Mouse (Mus musculus) skeletal muscle tissue, postnatal 0 days (tissue): ENCODE data around the gene Pnldc1. TPM values are rescaled to one million over a fixed set of nuclear protein-coding genes. Genes with fewer than 3 reads are reported as not detected.

Experiments used
- microRNA-seq, 2 experiments: library from miRNA; unstranded; fragments of <30 nt; microRNA quantifications; one replicate each; pipeline ENCODE4; 2016
- polyA plus RNA-seq: library from polyadenylated mRNA; unstranded; fragments of >200 nt; fragmentation: Nextera tagmentation; extraction: Ambion mirVana; gene quantifications from 2 replicates; pipeline ENCODE4 v1.2.1, GENCODE M21; 2015

The Pnldc1 gene
- polyA plus RNA-seq, result 0.24 and 0.65 TPM in 2 replicates

GRCm38 (mm10) chr17:12909361-12910280, at the start of gene Pnldc1:
Gene Pnldc1, minus strand, starts transcription at chr17:12910230.

GRCm38 (mm10) chr17:12940151-12940805, 30.2 kb upstream of the Pnldc1 start, which contains the start of gene Acat3:
Gene Acat3, minus strand, starts transcription at chr17:12940600.

GRCm38 (mm10) chr17:12915881-12916583, 6.0 kb upstream of the Pnldc1 start, which contains the start of gene Mrpl18:
Gene Mrpl18, minus strand, starts transcription at chr17:12916345.

GRCm38 (mm10) chr17:12915488-12915880, 5.5 kb upstream of the Pnldc1 start, which contains the start of gene Tcp1:
Gene Tcp1, plus strand, starts transcription at chr17:12915701.

GRCm38 (mm10) chr17:12875734-12876133, 34.3 kb downstream of the Pnldc1 start, which contains the start of gene Mrgprh:
Gene Mrgprh, plus strand, starts transcription at chr17:12876034.

GRCm38 (mm10) chr17:12868043-12868442, 42.0 kb downstream of the Pnldc1 start, which contains the start of gene Mas1:
Gene Mas1, minus strand, starts transcription at chr17:12868143.

Small RNA genes within 50 kb of the gene (microRNA-seq; reads per million reads assigned to microRNA genes)
- gene Gm24085, result 0 reads per million in 2 experiments

Other genes starting within 250 kb of the Pnldc1 start
- not detected in 2 replicates for gene Slc22a1, start 234.4 kb downstream of the Pnldc1 start, polyA plus RNA-seq
- gene Igf2r, start 140.6 kb downstream of the Pnldc1 start, polyA plus RNA-seq, result 28.6 and 35.2 TPM in 2 replicates
- gene Mas1, start 42.1 kb downstream of the Pnldc1 start, polyA plus RNA-seq, result 0.62 and 0.89 TPM in 2 replicates
- gene Mrgprh, start 34.2 kb downstream of the Pnldc1 start, polyA plus RNA-seq, result 0.94 and 1.3 TPM in 2 replicates
- gene Tcp1, start 5.5 kb upstream of the Pnldc1 start, polyA plus RNA-seq, result 256 and 272 TPM in 2 replicates
- gene Mrpl18, start 6.1 kb upstream of the Pnldc1 start, polyA plus RNA-seq, result 169 and 177 TPM in 2 replicates
- gene Acat3, start 30.4 kb upstream of the Pnldc1 start, polyA plus RNA-seq, result 0.24 and 1.1 TPM in 2 replicates
- gene Acat2, start 50.5 kb upstream of the Pnldc1 start, polyA plus RNA-seq, result 12.1 and 27.7 TPM in 2 replicates
- 67.0 and 70.1 TPM in 2 replicates for gene Wtap, start 83.9 kb upstream of the Pnldc1 start, polyA plus RNA-seq
- 390 and 446 TPM in 2 replicates for gene Sod2, start 96.6 kb upstream of the Pnldc1 start, polyA plus RNA-seq
- gene Gpr31b, start 142.1 kb upstream of the Pnldc1 start, polyA plus RNA-seq, result not detected in 2 replicates
- gene Tcp10b, start 150.9 kb upstream of the Pnldc1 start, polyA plus RNA-seq, result 0.07 and 0.09 TPM in 2 replicates
- 0.13 TPM in 1 of 2 replicates, not detected in the other for gene Unc93a, start 221.6 kb upstream of the Pnldc1 start, polyA plus RNA-seq